In genomic region chr2:70262565-70263082, GRCm38 (mm10) we compare ENCODE assay signal across 8 mouse cellular contexts.
DNase-seq lines count a peak whose midpoint lies in the region; ATAC-seq and TF ChIP-seq lines count a peak whose summit lies in the region.

No protein-coding gene starts in this region.

- H3K9me3 ChIP-seq in embryonic facial prominence, embryonic 12.5 days, result no peaks in the 10 kb centered on the region
- H3K9me3 ChIP-seq in hindbrain, postnatal 0 days (ENCODE audit: low read length), result no peaks in the 10 kb centered on the region
- no peaks in the 10 kb centered on the region for H3K9me3 ChIP-seq in neural tube, embryonic 15.5 days (replicated peaks)

- H3K4me3 ChIP-seq in kidney, adult 2 months (ENCODE audit: insufficient read depth, low read depth, low read length), result no peak overlapping the region
- no peak overlapping the region for H3K4me3 ChIP-seq in embryonic facial prominence, embryonic 12.5 days
- no peak overlapping the region for H3K4me3 ChIP-seq in hindbrain, postnatal 0 days (ENCODE audit: low read length)
- H3K4me3 ChIP-seq in neural tube, embryonic 15.5 days (replicated peaks), result no peak overlapping the region

- no peak for ATAC-seq in embryonic facial prominence, embryonic 12.5 days (ENCODE audit: insufficient number of reproducible peaks, insufficient read depth, low FRiP score, low TSS enrichment)
- no peak for ATAC-seq in hindbrain, postnatal 0 days
- ATAC-seq in neural tube, embryonic 15.5 days (ENCODE audit: low FRiP score), result peak; percentile 38; the same call in 1 of the 2 replicates

- peak; percentile 34 to 59 for DNase-seq in kidney, postnatal 4 days
- DNase-seq in kidney, adult 2 months, result no peak
- DNase-seq in hindbrain, postnatal 0 days (ENCODE audit: low spot score), result peak; percentile 47
- no peak for DNase-seq in thymus, postnatal 4 days
- no peak for DNase-seq in adipocyte (ENCODE audit: low spot score)
- DNase-seq in urinary bladder, adult 18-20 months (ENCODE audit: low spot score in 2 of 2), result no peak

- H3K27me3 ChIP-seq in kidney, adult 2 months (replicated peaks; ENCODE audit: control insufficient read depth, insufficient read depth, low read length), result no peaks in the 10 kb centered on the region
- H3K27me3 ChIP-seq in embryonic facial prominence, embryonic 12.5 days, result no peaks in the 10 kb centered on the region
- H3K27me3 ChIP-seq in hindbrain, postnatal 0 days (ENCODE audit: insufficient read depth, low read length), result no peaks in the 10 kb centered on the region
- no peaks in the 10 kb centered on the region for H3K27me3 ChIP-seq in neural tube, embryonic 15.5 days (replicated peaks)

- peak overlapping the region; percentile 11; the same call in 1 of the 2 replicates for H3K4me2 ChIP-seq in embryonic facial prominence, embryonic 12.5 days (replicated peaks)
- no peak overlapping the region for H3K4me2 ChIP-seq in hindbrain, postnatal 0 days (ENCODE audit: low read depth, low read length)
- H3K4me2 ChIP-seq in neural tube, embryonic 15.5 days, result no peak overlapping the region

- no peak for TF ChIP-seq POLR2A in kidney, adult 2 months (IDR thresholded peaks at IDR 0.05; ENCODE audit: low read depth, low read length)

- no peaks in the 10 kb centered on the region for H3K36me3 ChIP-seq in kidney, adult 2 months (ENCODE audit: control insufficient read depth, insufficient read depth, low read length)
- H3K36me3 ChIP-seq in embryonic facial prominence, embryonic 12.5 days, result no peaks in the 10 kb centered on the region
- H3K36me3 ChIP-seq in hindbrain, postnatal 0 days (ENCODE audit: insufficient read depth, low read length), result no peaks in the 10 kb centered on the region
- H3K36me3 ChIP-seq in neural tube, embryonic 15.5 days, result no peaks in the 10 kb centered on the region

- 24% methylated on average over 9 of the region's 9 CpGs for WGBS in kidney, adult 2 months
- WGBS in embryonic facial prominence, embryonic 12.5 days, result 13% methylated on average over 9 of the region's 9 CpGs
- 22% methylated on average over 9 of the region's 9 CpGs for WGBS in hindbrain, postnatal 0 days
- 25% methylated on average over 9 of the region's 9 CpGs for WGBS in neural tube, embryonic 15.5 days

- H3K4me1 ChIP-seq in kidney, adult 2 months (ENCODE audit: control insufficient read depth, insufficient read depth, low read length), result no peaks in the 10 kb centered on the region
- H3K4me1 ChIP-seq in embryonic facial prominence, embryonic 12.5 days, result peaks cover 20% of the 10 kb centered on the region
- H3K4me1 ChIP-seq in hindbrain, postnatal 0 days (ENCODE audit: insufficient read depth, low read length), result peaks cover 10% of the 10 kb centered on the region; the same call in 1 of the 2 replicates
- peaks cover 29% of the 10 kb centered on the region for H3K4me1 ChIP-seq in neural tube, embryonic 15.5 days

- H3K9ac ChIP-seq in embryonic facial prominence, embryonic 12.5 days, result no peak overlapping the region
- no peak overlapping the region for H3K9ac ChIP-seq in hindbrain, postnatal 0 days (replicated peaks; ENCODE audit: low read length)
- no peak overlapping the region for H3K9ac ChIP-seq in neural tube, embryonic 15.5 days (replicated peaks)

- TF ChIP-seq CTCF in kidney, adult 2 months (conservative IDR thresholded peaks at IDR 0.05; ENCODE audit: insufficient read depth, insufficient read length, low read depth, low read length), result no peak
- no peak for TF ChIP-seq CTCF in hindbrain, postnatal 0 days (IDR thresholded peaks at IDR 0.05; ENCODE audit: low read depth)

- H3K27ac ChIP-seq in kidney, adult 2 months (ENCODE audit: insufficient read depth, low read depth, low read length), result no peak overlapping the region
- H3K27ac ChIP-seq in embryonic facial prominence, embryonic 12.5 days, result peak overlapping the region; percentile 63; the same call in 1 of the 2 replicates
- peak overlapping the region; percentile 46; the same call in 1 of the 2 replicates for H3K27ac ChIP-seq in hindbrain, postnatal 0 days
- H3K27ac ChIP-seq in neural tube, embryonic 15.5 days (replicated peaks), result peak overlapping the region; percentile 61

Comparison
In these comparisons a context has a peak if more than half of its experiments do, and no peak if none do; other contexts are left out.
1. DNase-seq: peak in kidney, postnatal 4 days (2 of 2) and hindbrain, postnatal 0 days (single experiment); none in kidney, adult 2 months (single experiment), thymus, postnatal 4 days (single experiment), adipocyte (single experiment) and urinary bladder, adult 18-20 months (0 of 2).